Mouse (Mus musculus): ENCODE data around the gene Klrg2. TPM values are rescaled to one million over a fixed set of nuclear protein-coding genes. Genes with fewer than 3 reads are reported as not detected.
"Not testable (repeated sequence)": the region's sequence is repeated elsewhere in the genome, so short reads cannot be mapped to it uniquely, and the experiment has no call there.

The Klrg2 gene
- polyA plus RNA-seq (2016; fragmentation: Nextera tagmentation; extraction: Ambion mirVana) = 0.14 TPM in 1 of 2 replicates, not detected in the other

DNA sequence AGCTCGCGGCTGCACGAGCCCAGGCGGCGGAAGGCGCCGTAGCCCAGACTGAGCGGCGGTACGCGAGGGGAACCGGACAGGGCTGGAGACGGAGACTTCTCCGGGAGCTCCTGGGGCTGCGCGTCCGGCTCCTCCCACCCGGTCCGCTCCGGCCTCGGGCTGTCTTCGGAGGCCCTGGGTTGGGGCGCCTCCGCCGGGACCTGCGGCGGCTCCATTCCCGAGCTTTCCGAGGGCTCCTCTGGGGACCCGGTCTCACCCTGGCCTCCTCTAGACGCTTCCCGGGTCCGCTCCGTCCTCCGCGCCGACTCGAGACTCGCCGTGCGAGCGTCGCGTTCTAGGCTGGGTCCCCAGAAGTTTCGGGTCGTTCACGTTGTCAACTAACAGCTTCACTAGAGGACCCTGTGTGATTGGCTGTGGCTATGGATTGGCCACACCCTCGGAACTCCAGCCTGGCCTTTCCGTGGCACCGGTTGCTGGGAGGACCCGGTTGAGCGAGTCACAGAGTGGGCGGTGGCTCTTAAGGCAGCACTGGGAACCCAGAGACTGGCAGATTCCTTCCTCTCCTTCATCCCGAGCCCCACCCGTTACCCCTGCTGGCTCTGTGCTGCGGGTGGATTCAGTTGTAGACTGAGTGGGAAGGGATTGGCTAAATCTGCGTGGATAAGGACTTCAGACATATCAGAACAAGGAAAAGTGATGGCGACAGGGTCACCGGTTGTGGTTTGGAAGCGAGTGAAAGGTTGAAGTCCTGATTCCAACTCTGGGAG is at the start of gene Klrg2:
Klrg2 (minus strand) TSS at position 391 of the 767 bp plus-strand sequence.
- H3K4me1 ChIP-seq = peaks cover 19% of the 10 kb centered on the region
- DNase-seq (ENCODE audit: low spot score) = peak; percentile 68
- peak within 1 kb of the TSS; percentile 25 for H3K27ac ChIP-seq (replicated peaks)
- H3K36me3 ChIP-seq = 0 out of 2 replicates have a peak, but pooled peaks cover 3% of the 10 kb centered on the region
- 2% methylated on average over 60 of the region's 60 CpGs for WGBS
- peaks cover 98% of the 10 kb centered on the region for H3K27me3 ChIP-seq (ENCODE audit: low read depth, poor library complexity, severe bottlenecking)
- peak within 1 kb of the TSS; percentile 69 for H3K4me3 ChIP-seq
- no peaks in the 10 kb centered on the region for H3K9me3 ChIP-seq (replicated peaks)

DNA sequence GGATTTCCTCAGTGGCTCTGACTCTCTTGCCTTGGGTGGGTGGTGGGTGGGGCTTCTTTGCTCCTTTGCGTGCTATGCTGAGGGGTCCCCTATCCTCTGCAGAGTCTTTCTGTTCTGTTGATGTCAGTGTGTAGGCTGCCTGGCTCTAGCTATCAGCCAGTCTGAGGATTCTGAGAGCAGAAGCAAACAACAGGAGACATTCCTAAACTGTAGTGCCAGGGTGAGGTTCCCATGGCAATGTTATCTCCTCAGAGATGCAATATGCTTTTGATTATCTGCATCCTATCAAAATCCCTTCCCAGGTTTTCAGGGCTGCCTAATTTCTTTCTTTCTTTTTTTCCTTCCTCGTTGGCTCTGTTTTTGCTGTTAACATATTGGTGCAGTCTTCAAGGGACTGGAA is 45.5 kb upstream of the Klrg2 start:
- Histone ChIP-seq H3K4me3 (no peak overlapping the region), H3K4me1 (no peaks in the 10 kb centered on the region), H3K9me3 (replicated peaks) (no peaks in the 10 kb centered on the region), H3K36me3 (peaks cover 12% of the 10 kb centered on the region), H3K27me3 (ENCODE audit: low read depth, poor library complexity, severe bottlenecking) (no peaks in the 10 kb centered on the region), H3K27ac (replicated peaks) (no peak overlapping the region)
- no peak for DNase-seq (ENCODE audit: low spot score)
- 70% methylated on average over 2 of the region's 2 CpGs for WGBS

DNA sequence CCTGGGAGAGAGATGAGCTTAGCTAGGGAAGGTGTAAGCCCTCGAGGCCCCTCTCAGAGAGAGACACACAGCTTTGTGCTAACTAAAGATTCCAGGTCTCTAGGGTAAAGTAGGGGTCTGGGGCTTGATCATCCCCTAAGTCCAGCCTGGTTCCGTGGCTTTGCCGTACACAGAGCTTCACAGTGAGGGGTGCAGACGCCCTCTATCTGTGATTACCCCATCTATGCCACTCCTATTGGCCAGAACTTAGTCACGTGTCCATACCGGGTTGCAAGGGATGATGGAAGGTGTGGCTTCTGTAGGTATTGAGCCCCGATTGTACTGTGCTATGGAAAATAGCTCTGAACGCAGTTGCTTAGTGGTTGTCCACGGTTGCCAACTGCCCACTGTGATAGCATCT is 40.6 kb upstream of the Klrg2 start:
- no peak for DNase-seq (ENCODE audit: low spot score)
- Histone ChIP-seq H3K27me3 (ENCODE audit: low read depth, poor library complexity, severe bottlenecking) (no peaks in the 10 kb centered on the region), H3K4me3 (no peak overlapping the region), H3K27ac (replicated peaks) (no peak overlapping the region), H3K4me1 (no peaks in the 10 kb centered on the region), H3K36me3 (no peaks in the 10 kb centered on the region), H3K9me3 (replicated peaks) (no peaks in the 10 kb centered on the region)
- WGBS = 74% methylated on average over 9 of the region's 9 CpGs

DNA sequence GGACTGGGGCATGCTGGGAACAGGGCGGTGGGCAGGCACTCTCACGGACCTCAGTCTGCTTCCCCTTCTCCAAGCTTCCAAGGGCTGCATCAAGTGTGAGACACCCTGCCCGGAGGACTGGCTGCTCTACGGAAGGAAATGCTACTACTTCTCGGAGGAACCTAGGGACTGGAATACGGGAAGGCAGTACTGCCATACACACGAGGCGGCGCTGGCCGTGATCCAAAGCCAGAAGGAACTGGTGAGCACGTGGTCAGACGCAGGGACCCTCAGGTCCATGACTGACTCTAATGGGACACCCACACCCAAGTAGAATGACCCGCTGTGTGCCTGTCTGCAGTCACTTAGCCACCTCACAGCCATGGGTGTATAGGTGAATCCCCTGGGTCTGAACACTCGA is 39.7 kb upstream of the Klrg2 start:
- H3K36me3 ChIP-seq = no peaks in the 10 kb centered on the region
- DNase-seq (ENCODE audit: low spot score) = no peak
- no peaks in the 10 kb centered on the region for H3K9me3 ChIP-seq (replicated peaks)
- H3K27me3 ChIP-seq (ENCODE audit: low read depth, poor library complexity, severe bottlenecking) = no peaks in the 10 kb centered on the region
- H3K4me3 ChIP-seq = no peak overlapping the region
- WGBS = 85% methylated on average over 14 of the region's 14 CpGs
- H3K27ac ChIP-seq (replicated peaks) = no peak overlapping the region
- no peaks in the 10 kb centered on the region for H3K4me1 ChIP-seq

DNA sequence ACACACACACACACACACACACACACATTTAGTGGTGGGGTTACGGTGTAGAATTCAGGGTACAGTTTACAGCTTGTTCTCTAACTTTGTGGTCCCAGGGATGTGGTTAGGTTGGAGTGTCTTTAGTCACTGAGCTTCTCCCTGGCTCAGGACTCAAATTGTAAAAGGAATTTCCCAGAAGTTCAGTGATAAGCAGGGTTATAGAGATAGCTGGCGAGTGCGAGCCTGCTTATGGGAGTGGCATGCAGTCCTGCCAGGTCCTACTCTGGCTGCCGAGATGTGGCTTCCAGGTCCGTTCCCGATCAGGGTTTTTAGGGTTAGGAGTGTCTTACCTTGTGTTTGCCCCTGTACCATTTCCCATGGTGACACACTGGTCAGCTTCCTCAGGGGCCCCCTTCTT is 39.2 kb upstream of the Klrg2 start:
- Histone ChIP-seq H3K27me3 (ENCODE audit: low read depth, poor library complexity, severe bottlenecking) (no peaks in the 10 kb centered on the region), H3K27ac (replicated peaks) (no peak overlapping the region)

DNA sequence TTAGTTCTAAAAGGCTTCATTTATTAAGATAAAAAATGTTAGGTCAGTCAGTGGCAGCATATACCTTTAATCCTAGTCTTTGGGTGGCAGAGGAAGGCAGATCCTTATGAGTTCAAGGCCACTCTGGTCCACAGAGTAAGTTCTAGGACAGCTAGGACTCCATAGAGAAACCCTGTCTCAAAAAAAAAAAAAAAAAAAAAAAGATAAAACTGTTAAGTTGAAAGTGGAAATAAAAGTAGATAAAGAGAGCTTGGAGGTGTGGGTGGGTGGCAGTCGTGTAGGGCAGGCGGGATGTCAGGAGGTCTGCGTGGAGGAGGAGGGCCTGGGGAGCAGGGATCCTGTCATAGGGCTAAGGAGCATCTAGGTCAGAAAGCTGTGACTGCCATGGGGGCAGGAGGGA is 35.0 kb upstream of the Klrg2 start:
- H3K27ac ChIP-seq (replicated peaks) = no peak overlapping the region
- H3K27me3 ChIP-seq (ENCODE audit: low read depth, poor library complexity, severe bottlenecking) = peaks cover 3% of the 10 kb centered on the region
- no peaks in the 10 kb centered on the region for H3K9me3 ChIP-seq (replicated peaks)
- no peak overlapping the region for H3K4me3 ChIP-seq
- 91% methylated on average over 3 of the region's 3 CpGs for WGBS
- no peak for DNase-seq (ENCODE audit: low spot score)
- H3K4me1 ChIP-seq = peaks cover 5% of the 10 kb centered on the region; the same call in 1 of the 2 replicates
- H3K36me3 ChIP-seq = no peaks in the 10 kb centered on the region

More for the DNA sequence above, 39.2 kb upstream of the Klrg2 start:
- 92% methylated on average over 6 of the region's 6 CpGs for WGBS
- Histone ChIP-seq H3K4me1 (no peaks in the 10 kb centered on the region), H3K9me3 (replicated peaks) (no peaks in the 10 kb centered on the region), H3K4me3 (no peak overlapping the region), H3K36me3 (no peaks in the 10 kb centered on the region)
- no peak for DNase-seq (ENCODE audit: low spot score)

DNA sequence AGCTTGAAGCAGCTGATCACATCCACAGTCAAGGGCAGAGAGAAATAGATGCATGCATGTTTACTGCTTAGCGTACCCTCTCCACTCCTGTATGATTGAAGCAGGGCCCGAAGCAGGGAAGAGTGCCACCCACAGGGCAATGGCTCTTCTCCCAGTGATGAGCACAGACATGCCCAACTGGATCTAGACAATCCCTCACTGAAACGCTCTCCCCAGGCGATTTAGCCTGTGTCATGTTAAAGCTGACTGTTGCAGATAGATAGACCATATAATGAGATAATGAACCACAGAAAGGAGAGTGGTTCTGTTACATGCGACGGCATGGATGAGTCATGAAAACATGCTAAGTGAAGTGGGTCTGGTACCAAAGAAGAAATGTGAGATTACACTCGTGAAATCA is 34.2 kb upstream of the Klrg2 start:
- no peak overlapping the region for H3K4me3 ChIP-seq
- peaks cover 5% of the 10 kb centered on the region; the same call in 1 of the 2 replicates for H3K4me1 ChIP-seq
- 83% methylated on average over 7 of the region's 7 CpGs for WGBS

DNA sequence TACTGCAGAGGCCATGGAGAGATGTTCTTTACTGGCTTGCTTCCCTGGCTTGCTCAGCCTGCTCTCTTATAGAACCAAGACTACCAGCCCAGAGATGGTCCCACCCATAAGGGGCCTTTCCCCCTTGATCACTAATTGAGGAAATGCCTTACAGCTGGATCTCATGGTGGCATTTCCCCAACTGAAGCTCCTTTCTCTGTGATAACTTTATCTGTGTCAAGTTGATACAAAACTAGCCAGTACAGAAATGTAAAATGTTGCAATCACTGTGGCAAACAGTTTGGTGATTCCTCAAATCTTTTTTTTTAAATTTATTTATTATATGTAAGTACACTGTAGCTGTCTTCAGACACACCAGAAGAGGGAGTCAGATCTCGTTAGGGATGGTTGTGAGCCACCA is 33.4 kb upstream of the Klrg2 start:
- H3K36me3 ChIP-seq; H3K4me1 ChIP-seq; DNase-seq (ENCODE audit: low spot score); H3K27ac ChIP-seq (replicated peaks); H3K9me3 ChIP-seq (replicated peaks); H3K4me3 ChIP-seq: not testable (repeated sequence)
- WGBS = 68% methylated on average over 1 of the region's 1 CpGs
- H3K27me3 ChIP-seq (ENCODE audit: low read depth, poor library complexity, severe bottlenecking) = peaks cover 17% of the 10 kb centered on the region

More for the DNA sequence above, 34.2 kb upstream of the Klrg2 start:
- Histone ChIP-seq H3K27me3 (ENCODE audit: low read depth, poor library complexity, severe bottlenecking) (peaks cover 10% of the 10 kb centered on the region), H3K27ac (replicated peaks) (no peak overlapping the region), H3K9me3 (replicated peaks) (no peaks in the 10 kb centered on the region), H3K36me3 (no peaks in the 10 kb centered on the region)
- no peak for DNase-seq (ENCODE audit: low spot score)

DNA sequence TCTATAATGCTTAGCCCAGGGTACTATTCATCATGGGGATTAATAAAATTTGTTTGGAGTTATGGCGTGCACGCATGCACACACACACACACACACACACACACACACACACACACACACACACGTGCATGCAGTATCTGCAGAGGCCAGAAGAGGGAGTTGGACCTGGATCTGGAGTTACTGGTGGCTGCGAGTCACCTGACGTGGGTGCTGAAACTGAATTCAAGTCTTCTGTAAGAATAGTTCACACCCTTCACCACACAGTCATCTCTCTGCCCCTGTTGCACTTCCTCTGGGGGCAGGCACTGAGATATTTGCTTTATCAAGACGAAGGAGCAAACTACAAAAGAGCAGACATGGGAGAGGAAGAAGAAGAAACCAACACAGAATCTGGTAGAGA is 32.5 kb upstream of the Klrg2 start:
- no peak for DNase-seq (ENCODE audit: low spot score)
- peaks cover 27% of the 10 kb centered on the region for H3K27me3 ChIP-seq (ENCODE audit: low read depth, poor library complexity, severe bottlenecking)
- WGBS = 68% methylated on average over 6 of the region's 6 CpGs

DNA sequence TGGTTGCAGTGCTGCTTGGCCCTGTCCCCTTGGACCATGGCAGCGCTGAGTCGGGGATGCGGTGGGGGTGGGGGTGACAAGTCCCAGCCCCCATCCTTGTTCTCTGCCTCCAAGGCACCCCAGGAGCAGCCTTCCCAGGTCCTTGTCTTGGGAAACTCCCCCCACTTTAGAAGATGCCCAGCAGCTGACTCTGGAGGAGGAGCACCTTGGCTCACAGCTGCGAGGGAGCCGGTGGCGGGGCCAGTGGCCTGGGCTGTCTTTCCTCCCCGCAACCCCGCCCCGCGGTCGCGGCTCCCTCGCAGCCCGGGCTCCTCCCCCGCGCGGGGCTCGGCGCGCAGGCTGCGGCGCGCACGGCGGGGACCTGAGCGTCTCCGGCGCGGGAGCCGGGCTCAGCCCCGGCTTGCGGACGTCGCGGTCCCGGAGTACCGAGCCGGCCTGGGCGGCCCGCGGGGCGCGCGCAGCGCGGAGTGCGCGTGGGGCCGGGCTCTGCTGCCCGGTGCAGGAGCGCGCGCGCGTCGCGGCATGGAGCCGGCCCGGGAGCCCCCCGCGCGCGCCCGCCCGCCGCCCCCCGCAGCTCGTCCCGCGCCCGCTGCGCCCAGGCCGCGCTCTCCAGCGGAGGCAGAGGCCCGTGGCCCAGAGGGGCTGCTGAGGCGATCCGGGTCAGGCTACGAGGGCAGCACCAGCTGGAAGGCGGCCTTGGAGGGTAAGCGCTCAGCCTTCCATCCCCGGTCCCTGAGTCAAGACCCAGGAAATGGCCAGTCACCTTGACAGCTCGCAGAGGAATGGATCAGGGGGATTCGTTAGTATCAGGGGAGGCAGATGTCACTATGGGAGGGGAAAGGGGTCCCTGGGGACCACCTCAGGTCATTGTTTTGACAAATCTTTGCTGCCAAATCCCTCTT is 25.9 kb upstream of the Klrg2 start, which contains the start of gene Clec2l:
Clec2l (plus strand) TSS at position 356 of the 902 bp plus-strand sequence.
- Histone ChIP-seq H3K27ac (replicated peaks) (peak within 1 kb of the TSS; percentile 77), H3K27me3 (ENCODE audit: low read depth, poor library complexity, severe bottlenecking) (peaks cover 92% of the 10 kb centered on the region), H3K4me1 (peaks cover 39% of the 10 kb centered on the region), H3K9me3 (replicated peaks) (no peaks in the 10 kb centered on the region), H3K4me3 (peak within 1 kb of the TSS; percentile 70), H3K36me3 (no peaks in the 10 kb centered on the region)
- under 1% methylated on average over 84 of the region's 84 CpGs for WGBS
- peak; percentile 56 for DNase-seq (ENCODE audit: low spot score)

More for the DNA sequence above, 32.5 kb upstream of the Klrg2 start:
- Histone ChIP-seq H3K27ac (replicated peaks) (no peak overlapping the region), H3K4me3 (no peak overlapping the region), H3K36me3 (no peaks in the 10 kb centered on the region), H3K4me1 (peaks cover 5% of the 10 kb centered on the region; the same call in 1 of the 2 replicates), H3K9me3 (replicated peaks) (no peaks in the 10 kb centered on the region)

DNA sequence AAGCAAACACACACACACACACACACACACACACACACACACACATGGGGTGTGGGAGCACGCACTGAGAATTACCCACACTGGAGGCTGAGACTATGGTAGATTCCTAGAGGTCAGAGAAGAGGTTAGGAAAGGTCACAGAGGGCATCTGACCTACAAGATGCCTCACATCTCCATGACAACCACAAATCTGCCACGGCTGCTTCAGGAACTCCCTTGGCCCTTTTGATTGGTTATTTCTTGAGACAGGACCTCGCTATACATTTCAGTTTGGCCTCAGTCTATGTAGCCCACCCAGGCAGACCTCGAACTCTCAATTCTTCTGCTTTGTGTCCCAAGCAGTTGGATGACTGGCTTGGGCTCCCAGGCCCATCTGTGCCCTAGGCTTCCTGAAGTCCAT is 24.6 kb upstream of the Klrg2 start:
- WGBS = 9% methylated on average over 4 of the region's 4 CpGs
- peaks cover 99% of the 10 kb centered on the region for H3K27me3 ChIP-seq (ENCODE audit: low read depth, poor library complexity, severe bottlenecking)
- peak; percentile 69 for DNase-seq (ENCODE audit: low spot score)
- H3K4me3 ChIP-seq = no peak overlapping the region
- H3K36me3 ChIP-seq = no peaks in the 10 kb centered on the region
- H3K27ac ChIP-seq (replicated peaks) = no peak overlapping the region
- peaks cover 39% of the 10 kb centered on the region for H3K4me1 ChIP-seq
- H3K9me3 ChIP-seq (replicated peaks) = no peaks in the 10 kb centered on the region

DNA sequence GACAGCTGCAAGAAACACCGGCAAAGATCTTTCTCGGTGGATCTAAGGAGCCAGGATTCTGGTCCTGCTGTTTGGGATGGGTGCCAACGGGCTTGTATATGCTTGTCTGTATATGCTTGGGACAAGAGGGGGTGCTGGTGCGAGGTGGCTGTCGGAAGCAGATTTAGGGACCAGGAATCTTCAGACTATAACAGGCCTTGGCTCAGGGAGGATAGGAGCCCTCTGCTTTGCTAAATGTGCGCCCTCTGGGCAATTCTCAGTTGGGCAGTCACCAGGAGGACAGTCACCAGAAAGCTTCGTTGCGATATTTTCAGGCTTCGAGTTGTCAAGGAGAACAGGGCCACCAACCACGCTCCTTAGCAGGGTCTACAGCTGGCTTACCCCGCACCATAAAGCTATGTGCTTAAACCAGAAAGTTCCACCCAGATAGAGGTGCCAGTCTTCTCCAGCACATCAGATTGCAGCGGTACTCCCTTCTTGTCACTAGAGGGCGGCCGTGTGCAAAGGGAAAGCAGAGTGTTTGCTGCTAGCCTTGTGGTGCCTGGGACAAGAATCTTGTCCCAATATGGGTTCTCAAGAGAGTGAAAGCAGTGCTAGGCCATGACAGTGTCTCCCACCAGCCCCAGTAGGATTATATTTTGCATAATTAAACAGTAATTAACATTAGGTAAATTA is 13.4 kb upstream of the Klrg2 start:
- 42% methylated on average over 14 of the region's 14 CpGs for WGBS

More for the DNA sequence above, 13.4 kb upstream of the Klrg2 start:
- Histone ChIP-seq H3K4me3 (no peak overlapping the region), H3K36me3 (no peaks in the 10 kb centered on the region), H3K27me3 (ENCODE audit: low read depth, poor library complexity, severe bottlenecking) (no peaks in the 10 kb centered on the region), H3K9me3 (replicated peaks) (no peaks in the 10 kb centered on the region), H3K27ac (replicated peaks) (no peak overlapping the region), H3K4me1 (no peaks in the 10 kb centered on the region)
- DNase-seq (ENCODE audit: low spot score) = peak; percentile 64

Measured in midbrain, embryonic 10.5 days (tissue).